Mouse (Mus musculus): ENCODE results near the gene Atp8a2. TPM values are rescaled to one million over a fixed set of nuclear protein-coding genes. Genes with fewer than 3 reads are reported as not detected.

Gene Atp8a2
- total RNA-seq, 2 experiments from 2014 or later, result 1.00 to 1.2 TPM

GRCm38 (mm10) chr14:59604002-59604645 is 592.9 kb downstream of the Atp8a2 start:
- no peak for DNase-seq

DNA sequence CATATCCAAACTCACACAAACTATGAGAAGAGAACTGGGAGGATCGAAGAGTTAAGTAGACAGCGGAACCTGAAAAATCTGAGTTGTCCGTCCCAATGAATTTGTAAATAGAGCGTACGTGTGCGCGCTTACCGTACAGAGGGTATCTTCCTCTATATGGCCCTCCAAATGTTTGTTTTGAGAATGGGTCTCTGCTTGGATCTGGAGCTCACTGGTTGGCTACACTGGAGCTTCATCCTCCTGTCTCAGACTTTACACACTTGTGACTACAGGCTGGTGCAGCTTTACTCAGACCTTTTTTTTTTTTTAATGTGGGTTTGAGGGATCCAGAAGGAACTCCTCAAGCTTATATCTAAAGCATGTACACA is 598.7 kb downstream of the Atp8a2 start:
- no peak for DNase-seq

DNA sequence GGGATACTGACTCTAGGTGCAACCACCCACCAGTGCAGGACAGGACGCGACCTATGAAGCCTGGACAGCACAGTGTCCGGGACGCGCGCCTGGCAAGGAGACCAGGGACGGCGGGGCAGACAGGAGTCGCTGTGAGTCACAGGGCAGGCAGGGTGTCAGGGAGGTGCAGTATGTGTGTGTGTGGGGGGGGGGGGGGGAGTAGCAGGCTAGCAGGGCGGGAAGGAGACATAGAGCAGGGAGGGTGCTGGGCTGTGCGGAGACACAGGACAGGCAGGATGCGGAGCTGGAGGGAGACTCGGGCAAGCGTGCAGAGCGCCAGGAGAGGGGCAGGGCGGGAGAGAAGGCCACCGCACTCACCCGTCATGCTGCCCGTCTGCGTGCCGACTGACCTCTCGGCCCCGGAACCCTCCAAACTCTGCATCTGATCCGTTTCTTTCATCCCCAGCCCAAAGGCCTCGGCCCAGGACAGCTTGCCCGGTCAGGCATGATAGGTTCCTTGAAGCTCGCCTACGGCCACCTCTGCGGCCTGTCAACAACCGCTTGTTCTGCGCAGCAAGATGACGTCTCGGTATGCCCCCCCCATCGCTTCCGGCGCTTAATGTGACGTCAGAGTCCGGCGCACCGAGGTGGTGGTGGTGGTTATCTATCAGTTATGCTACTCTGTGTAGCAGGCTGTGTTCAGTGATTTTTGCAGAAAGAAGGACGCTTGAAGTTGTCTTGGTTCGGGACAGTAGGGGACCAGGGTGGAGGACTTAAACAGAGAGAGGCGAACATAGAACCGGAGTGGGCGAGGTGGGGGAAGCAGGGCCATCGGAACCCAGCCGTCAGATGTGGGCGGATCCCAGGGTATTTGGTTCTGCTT is 599.4 kb downstream of the Atp8a2 start, which contains the start of gene Cdadc1:
Gene Cdadc1, minus strand, starts transcription at position 562 of the 862 bp plus-strand sequence.
- DNase-seq, result peak; percentile 92

DNA sequence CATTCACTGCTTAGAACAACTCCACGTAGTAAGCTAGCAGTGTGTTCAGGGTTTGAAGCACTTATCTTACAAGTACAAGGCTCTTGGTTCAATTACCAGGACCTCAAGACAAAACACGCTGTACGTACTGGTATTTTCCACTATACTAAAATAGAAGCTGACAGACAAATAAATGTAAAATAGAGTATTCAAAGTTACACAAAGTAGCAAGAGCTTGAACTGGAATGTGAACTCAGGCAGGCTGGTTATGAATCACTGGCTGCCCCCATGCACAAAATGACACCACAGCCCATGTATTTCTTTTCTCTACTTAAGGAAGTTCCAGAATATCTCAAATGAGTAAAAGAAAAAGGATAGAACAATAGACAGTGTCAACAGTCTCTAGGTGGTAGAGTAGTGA is 602.0 kb downstream of the Atp8a2 start:
- no peak for DNase-seq

GRCm38 (mm10) chr14:59592593-59592992 is 604.4 kb downstream of the Atp8a2 start:
- DNase-seq, result no peak

GRCm38 (mm10) chr14:59591901-59592300 is 605.1 kb downstream of the Atp8a2 start:
- no peak for DNase-seq

DNA sequence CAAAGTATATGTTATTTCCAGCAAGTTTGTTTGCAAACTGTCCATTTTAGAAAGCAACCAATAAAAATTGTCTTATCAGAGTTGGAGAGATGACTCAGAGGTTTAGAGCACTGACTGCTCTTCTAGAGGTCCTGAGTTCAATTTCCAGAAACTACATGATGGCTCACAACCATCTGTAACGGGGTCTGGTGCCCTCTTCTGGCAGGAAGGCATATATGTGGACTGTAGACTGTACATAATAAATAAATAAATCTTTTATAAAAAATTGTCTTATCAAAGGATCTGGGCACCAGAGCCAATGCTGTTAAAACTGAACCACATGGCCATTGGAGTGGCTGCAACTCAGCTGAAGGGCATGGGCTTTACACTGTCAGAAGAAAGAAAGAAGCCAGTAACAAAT is 606.4 kb downstream of the Atp8a2 start:
- DNase-seq, result no peak

Small RNAs within 50 kb of the gene (microRNA-seq; reads per million reads assigned to microRNA genes)
- 0 reads per million in 2 experiments for gene Mir719 (ENCODE audit: borderline replicate concordance in 2 of 2)

Other genes starting within 250 kb of the Atp8a2 start
- not detected for gene Nupl1, start 54.3 kb upstream of the Atp8a2 start, total RNA-seq (2021)
- 10 to 100 TPM; 27.3 to 27.5 TPM for gene Gm49336, start 54.3 kb upstream of the Atp8a2 start, total RNA-seq (2021)
- 10 to 100 TPM; 36.6 to 37.9 TPM for gene Mtmr6, start 68.0 kb upstream of the Atp8a2 start, total RNA-seq (2021)
- under 1 TPM; 0.03 to 0.05 TPM for gene Amer2, start 176.1 kb upstream of the Atp8a2 start, total RNA-seq (2021)